Mouse (Mus musculus): Measurements from ENCODE around the gene Gm3278.
"Not testable (repeated sequence)": the region's sequence is repeated elsewhere in the genome, so short reads cannot be mapped to it uniquely, and the experiment has no call there.

Gene Gm3278

DNA sequence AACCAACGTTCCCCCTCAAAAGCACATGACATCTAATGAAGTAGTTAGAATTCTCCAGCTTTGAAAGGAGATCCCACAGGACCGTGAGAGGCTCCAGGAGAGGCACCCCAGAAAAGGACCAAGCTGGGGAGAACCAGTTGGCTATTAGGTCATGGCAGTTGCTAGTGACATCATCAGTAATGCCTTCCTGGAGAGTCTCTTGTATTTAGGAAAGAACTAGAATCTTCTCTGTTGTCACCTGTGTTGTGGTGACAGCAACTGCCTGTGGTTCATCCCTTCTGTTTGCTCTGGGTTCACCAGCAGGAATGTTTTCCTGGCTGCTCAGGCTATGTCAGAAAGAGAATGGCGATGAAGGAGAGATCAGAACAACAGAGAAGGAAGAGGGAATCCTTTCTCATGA, at the start of gene Gm3278:
Gm3278 (plus strand) TSS at position 301 of the 400 bp plus-strand sequence.
- in situ Hi-C loops (cut with MboI, MseI), result not testable (repeated sequence)

DNA sequence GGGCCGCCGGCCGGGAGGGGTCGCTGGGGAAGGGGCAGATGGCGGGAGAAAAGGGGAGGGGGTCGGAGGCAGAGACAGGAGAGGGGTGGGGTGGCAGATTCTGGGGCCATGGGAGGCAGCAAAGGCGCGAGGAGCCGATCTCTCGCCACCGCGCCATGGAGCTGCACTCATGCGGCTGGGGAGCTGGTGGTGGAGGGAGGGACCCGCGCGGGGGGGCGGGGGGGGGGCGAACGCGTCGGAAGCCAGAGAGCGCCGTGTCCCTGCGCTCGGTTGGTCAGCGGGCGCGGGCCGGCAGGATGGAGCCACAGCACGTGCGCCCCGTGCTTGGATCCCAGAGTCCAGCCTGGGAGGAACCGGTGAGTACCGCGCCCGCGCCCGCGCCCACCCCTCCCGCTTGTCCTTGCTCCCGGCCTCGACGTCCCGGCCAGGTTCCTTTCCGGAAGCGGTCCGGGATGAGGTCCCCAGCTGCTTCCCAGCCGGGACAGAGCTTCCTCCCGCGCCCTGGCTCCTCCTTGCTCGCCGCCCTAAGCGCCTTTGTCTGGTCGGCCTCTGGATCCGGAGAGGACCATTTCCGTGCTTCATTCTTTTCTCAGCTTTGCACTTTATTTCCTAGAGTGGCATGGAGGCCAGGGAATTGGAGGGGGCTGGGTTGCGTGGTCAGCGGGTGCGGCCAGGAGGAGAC, 36.8 kb upstream of the Gm3278 start, which contains the start of gene Gm3264:
Gm3264 (plus strand) TSS at position 278 of the 682 bp plus-strand sequence.
- in situ Hi-C loops (cut with MboI, MseI), result not testable (repeated sequence)

All from T-helper 17 cell (primary cell).